Mouse (Mus musculus) E14TG2a.4 (cell line): ENCODE measurements around the gene Gm20683.

Experiments used
- CTCF ChIP-seq: conservative IDR thresholded peaks from 2 replicates; pipeline ENCODE4 v1.5.1; 2014; ENCODE audit warnings: low read length
- NANOG ChIP-seq: IDR thresholded peaks from 2 replicates; pipeline ENCODE4 v1.6.1; 2014; ENCODE audit warnings: borderline replicate concordance, low read length, mixed read lengths

GRCm38 (mm10) chr17:25885636-25886035 lies 44.1 kb upstream of the Gm20683 start:
- TF ChIP-seq CTCF (peak; percentile 84), NANOG (no peak)
